Mouse (Mus musculus) heart, postnatal 0 days (tissue): ENCODE results near the gene Dapl1.

Source experiments
- CTCF ChIP-seq: IDR thresholded peaks from 2 replicates; pipeline ENCODE4 v1.5.1; 2016; ENCODE audit warnings: antibody characterized with exemption, control low read depth, low read depth
- EP300 ChIP-seq: IDR thresholded peaks from 2 replicates; pipeline ENCODE4 v1.6.1; 2016; ENCODE audit warnings: antibody characterized with exemption, low read depth

DNA sequence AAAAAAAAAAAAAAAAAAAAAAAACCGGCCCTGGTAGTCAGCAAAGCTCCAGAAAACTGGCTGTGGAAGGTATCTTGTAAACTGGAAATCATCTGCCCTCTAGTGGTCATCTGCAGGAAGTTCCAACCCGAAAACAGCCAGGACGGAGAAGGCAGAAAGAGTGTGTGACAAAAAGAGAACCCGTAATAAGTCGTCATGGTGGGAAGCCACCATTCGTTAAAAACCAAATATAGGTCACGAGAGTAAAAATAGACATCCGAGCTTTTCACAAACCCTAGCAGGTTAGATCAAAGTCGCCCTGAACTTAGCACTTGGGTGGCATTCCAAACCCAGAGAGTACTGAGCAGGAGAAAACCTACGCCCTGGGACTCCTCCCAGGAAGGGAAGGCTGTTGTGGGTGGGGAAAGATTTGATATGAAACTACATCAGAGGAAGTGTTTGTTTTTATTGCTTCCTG, 45.9 kb upstream of the Dapl1 start:
- no peak for TF ChIP-seq EP300
- TF ChIP-seq CTCF = peak; percentile 81
